Mouse (Mus musculus) cerebellum, postnatal 25 days (tissue): Measurements from ENCODE around the gene Clec9a.

ENCODE experiments used
- DNase-seq, 2 experiments: peaks; one replicate each; pipeline ENCODE4 v3.0.0; 2021; ENCODE audit warnings: mixed read lengths in 2 of 2

The Clec9a gene

GRCm38 (mm10) chr6:129408562-129408961 is at the start of gene Clec9a:
Gene Clec9a (plus strand): TSS chr6:129408862.
- DNase-seq = no peak

DNA sequence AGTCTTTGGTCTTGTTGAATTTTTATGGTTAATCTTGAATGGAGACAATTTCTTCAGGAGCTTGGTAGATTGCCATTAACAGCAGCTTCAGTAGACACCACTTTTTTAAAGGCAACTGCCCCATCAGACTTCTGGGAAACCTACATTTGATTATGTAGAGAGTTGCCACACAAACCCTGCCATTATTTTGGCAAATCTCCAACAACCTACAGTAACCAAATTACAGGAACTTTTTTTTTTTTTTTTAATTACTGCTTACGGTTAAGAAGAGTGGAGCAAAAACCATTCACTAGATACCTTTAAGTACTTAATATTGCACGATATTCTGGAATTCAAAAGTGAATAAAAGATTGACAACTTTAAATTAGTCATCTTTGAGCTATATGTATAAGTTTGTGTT is 49.1 kb upstream of the Clec9a start:
- DNase-seq = no peak

DNA sequence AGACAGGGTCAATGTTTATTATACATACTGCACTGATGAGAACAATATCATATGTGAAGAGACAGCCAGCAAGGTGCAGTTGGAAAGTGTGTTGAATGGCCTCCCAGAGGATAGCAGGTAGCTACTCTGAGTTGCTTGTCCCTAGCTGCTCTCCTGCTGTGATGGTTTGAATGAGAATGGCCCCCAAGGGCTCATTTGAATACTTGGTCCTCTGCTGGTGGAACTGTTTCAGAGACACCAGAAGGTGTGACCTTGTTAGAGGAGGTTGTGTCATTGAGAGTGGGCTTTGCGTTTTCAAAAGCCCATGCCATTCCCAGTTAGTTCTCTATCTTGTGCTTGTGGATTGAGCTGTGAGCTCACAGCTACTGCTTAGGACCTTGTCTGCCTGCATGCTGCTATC is 44.7 kb upstream of the Clec9a start:
- DNase-seq = no peak

DNA sequence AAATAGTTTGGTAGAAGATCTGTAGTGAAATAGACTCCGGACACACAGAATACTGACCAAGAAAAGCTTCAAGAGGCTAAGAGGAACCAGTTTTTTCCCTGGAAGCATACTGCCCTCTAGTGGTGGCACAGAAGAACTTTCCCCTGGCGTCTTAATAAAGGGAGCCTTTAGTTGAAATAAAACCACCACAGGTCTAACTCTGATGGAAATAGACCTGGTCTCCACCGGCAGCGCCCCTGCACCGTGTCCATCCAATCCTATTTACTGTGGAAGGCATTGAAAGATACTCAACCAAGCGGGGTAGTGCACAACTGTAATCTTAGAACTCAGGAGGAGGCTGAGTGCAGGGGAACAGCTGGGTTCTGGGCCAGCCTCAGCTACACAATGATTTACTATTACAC is 42.7 kb upstream of the Clec9a start:
- DNase-seq = peak; percentile 6 to 49

GRCm38 (mm10) chr6:129369374-129370132 is 39.1 kb upstream of the Clec9a start:
- DNase-seq = no peak

DNA sequence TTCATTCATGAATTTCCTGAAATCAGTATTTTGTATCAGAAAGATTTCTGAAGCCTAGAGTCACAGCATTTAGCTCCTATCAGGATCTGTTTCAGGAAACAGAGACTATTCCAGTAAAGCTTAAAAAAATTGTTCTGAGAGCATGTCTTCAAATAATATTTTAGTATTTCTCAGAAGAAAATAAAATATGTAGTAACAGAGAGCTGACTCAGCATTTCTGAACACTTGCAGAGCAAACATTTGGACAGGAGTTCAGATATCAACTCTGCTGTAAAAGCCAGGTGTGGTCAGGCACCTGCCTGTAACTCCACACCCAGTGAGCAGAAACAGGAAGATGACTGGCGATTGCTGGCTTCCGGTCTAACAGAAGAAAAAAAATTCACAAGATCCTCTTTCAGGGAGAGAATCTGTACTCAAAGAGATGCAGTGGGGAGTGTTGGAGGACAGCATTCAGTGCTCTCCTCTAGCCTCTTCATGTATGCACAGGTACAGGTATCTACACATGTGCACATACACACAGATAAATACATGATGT is 33.7 kb upstream of the Clec9a start:
- DNase-seq = no peak

GRCm38 (mm10) chr6:129380454-129380853 is 28.2 kb upstream of the Clec9a start:
- no peak for DNase-seq

GRCm38 (mm10) chr6:129381736-129382135 is 26.9 kb upstream of the Clec9a start:
- DNase-seq = no peak

GRCm38 (mm10) chr6:129383466-129383865 is 25.2 kb upstream of the Clec9a start:
- DNase-seq = no peak

- no peak for DNase-seq
Observed at GRCm38 (mm10) chr6:129385000-129385399, 23.7 kb upstream of the Clec9a start.

- no peak for DNase-seq
Observed at GRCm38 (mm10) chr6:129385774-129386173, 22.9 kb upstream of the Clec9a start, which contains the start of gene Clec12b. Gene Clec12b (minus strand): TSS chr6:129385874.

- DNase-seq = no peak
Observed at GRCm38 (mm10) chr6:129393087-129393720, 15.5 kb upstream of the Clec9a start.

- no peak for DNase-seq
Observed at GRCm38 (mm10) chr6:129393732-129394131, 14.9 kb upstream of the Clec9a start.

GRCm38 (mm10) chr6:129396997-129397396 is 11.7 kb upstream of the Clec9a start, which contains the start of gene Clec1b:
Gene Clec1b (plus strand): TSS chr6:129397297.
- DNase-seq = no peak

- no peak for DNase-seq
Observed at GRCm38 (mm10) chr6:129399945-129400344, 8.7 kb upstream of the Clec9a start.

DNA sequence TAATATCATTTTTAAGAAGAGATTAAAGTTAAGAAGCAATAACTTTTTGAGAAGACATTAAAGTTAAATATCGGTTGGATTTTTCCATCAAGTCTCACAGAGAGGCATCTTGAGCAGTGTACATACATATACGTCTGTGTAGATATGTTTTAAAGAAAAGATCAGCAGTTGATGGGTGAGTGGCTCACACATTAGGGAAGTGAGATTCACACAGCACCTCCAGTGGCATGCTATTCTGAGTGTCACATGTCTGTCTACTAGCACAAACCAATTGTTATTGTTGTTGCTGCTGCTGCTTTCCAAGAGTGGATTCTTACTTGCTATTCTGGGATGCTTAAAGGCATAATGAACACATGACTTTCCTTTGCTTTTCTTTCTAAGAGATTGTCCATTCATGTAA is 6.3 kb upstream of the Clec9a start:
- no peak for DNase-seq

DNA sequence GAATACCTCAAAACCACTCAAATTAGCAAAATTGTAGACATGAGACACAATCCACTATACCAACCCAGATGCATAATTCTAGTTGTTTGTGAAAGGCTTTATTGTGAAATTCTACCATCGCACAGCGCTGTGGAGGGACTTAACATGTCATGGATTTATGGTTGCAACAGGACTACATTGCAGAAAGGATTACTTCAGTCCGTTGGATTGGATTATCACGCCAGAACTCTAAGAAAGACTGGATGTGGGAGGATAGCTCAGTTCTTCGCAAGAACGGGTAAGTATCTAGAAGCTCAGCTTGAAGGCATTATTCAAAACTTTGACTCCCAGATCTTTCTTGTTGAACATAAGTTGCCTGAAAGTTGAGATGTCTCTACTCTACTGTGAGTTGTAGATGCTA is 5.3 kb upstream of the Clec9a start:
- no peak for DNase-seq

GRCm38 (mm10) chr6:129405999-129406398 is 2.7 kb upstream of the Clec9a start:
- no peak for DNase-seq

GRCm38 (mm10) chr6:129407324-129407723 is 1.3 kb upstream of the Clec9a start:
- no peak for DNase-seq

DNA sequence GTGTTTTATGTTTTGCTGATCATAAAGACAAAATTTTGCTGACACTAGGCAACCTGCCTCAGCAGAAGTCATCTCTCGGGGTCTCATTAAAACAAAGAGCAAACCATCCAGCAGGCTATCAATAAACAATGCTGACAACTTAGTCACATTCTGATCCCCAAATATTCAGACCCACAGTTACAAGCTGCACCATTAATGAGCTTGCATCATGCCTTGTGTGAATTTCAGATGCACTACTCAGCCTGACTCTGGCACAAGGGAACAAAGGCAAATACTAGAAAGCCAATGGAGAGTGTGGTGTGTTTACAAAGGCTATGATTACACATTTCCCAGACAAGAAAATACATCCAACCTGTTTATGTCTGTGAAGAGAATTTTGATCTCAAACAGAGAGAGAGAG is 5.5 kb downstream of the Clec9a start:
- DNase-seq = no peak

DNA sequence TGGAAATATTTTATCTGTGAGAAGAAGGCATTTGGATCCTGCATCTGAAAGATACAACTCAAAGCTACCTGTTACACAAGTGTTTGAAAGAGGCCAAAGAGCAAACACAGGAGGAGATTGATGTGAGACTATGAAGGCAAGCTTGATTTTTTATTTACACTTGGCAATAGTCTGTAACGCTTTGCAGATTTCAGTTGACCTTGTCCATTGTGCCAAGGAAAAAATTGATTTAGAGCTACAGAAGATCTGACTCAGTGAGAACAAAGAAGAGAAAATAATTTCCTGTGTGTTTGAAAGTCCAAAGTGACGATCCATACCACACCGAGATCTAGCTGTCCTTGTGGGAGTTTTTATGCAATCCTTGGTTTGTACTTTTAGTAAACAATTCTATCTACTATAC is 13.6 kb downstream of the Clec9a start:
- no peak for DNase-seq

DNA sequence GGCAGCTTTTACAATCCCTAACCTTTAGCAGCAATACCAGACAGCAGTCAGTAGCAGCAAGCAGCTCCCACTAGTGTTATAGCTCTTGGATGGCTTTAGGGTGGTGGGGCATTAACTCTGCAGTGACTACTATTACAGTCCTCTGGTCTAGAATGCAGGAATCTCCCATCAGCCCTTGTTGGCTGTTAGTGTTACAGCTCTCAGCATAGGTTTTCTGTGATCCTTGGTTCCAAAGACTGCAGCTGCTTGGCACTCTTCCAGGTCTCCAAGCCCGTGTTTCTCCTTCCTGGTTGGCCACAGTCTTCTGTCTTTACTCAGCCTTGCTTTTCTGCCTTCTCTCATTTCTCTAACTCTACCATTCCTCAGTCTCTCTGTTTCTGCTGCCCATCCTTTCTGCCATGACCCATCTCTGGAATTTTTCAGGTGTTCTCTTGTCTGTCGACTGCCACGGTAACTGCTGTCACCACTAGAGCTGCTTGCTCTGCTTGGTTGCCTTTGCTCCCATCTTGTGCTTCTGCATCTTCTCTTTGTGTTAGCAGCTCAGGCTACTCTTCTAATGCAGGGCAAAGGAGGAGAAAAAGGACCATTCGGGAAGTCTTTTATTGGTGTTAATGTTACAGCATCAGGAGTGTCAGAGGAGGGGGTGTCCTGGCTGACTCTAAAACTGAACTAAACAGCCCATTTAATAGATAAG is 14.5 kb downstream of the Clec9a start:
- peak in 1 of 2 experiments; percentile 4 for DNase-seq

- peak; percentile 72 to 74 for DNase-seq
Observed at GRCm38 (mm10) chr6:129423734-129424072, 15.0 kb downstream of the Clec9a start.

DNA sequence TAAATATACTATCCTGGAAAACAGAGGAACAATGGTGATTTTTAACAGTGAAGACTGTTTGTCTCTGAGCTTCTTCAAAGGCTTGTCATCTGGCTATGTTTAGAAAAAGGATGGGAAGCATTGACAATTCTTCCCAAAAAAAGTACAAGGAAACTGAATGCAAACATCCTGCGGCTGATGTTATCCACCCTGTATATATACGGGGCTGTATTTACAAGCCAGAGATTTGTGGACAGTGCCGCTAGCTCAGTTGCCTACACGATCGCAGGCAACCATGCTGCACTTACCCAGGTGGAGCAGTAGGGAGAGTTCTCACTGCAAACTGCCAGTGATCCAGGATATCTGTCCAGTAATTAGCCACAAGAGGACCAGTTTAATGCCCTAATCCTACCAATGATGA is 16.6 kb downstream of the Clec9a start:
- no peak for DNase-seq
